Mouse (Mus musculus) midbrain, embryonic 13.5 days (tissue): ENCODE measurements around the gene Olfr318. TPM values are rescaled to one million over a fixed set of nuclear protein-coding genes. Genes with fewer than 3 reads are reported as not detected.
"Not testable (repeated sequence)": the region's sequence is repeated elsewhere in the genome, so short reads cannot be mapped to it uniquely, and the experiment has no call there.

Source experiments
- ATAC-seq: fragments of 200-750 bp; cut with Nextera tagmentation; 2 replicates; pipeline ENCODE4 v1.8.0; 2017; ENCODE audit warnings: mild to moderate bottlenecking, moderate TSS enrichment, moderate library complexity
- H3K27ac ChIP-seq: fragments of 300-500 bp; sonication (generic); 2 replicates; pipeline ENCODE4 v1.5.1; 2015; ENCODE audit warnings: inconsistent platforms, mild to moderate bottlenecking, moderate library complexity
- H3K27me3 ChIP-seq: fragments of 300-500 bp; sonication (generic); 2 replicates; pipeline ENCODE4 v1.6.1; 2015; ENCODE audit warnings: mild to moderate bottlenecking, inconsistent platforms
- H3K36me3 ChIP-seq: fragments of 300-500 bp; sonication (generic); 2 replicates; pipeline ENCODE4 v1.6.1; 2015; ENCODE audit warnings: mild to moderate bottlenecking, inconsistent platforms
- H3K4me1 ChIP-seq: fragments of 300-500 bp; sonication (generic); replicated peaks from 2 replicates; pipeline ENCODE4 v1.6.1; 2015; ENCODE audit warnings: inconsistent platforms
- H3K4me2 ChIP-seq: fragments of 300-500 bp; sonication (generic); replicated peaks from 2 replicates; pipeline ENCODE4 v1.6.1; 2015; ENCODE audit warnings: moderate library complexity, mild to moderate bottlenecking, inconsistent platforms
- H3K4me3 ChIP-seq: fragments of 300-500 bp; sonication (generic); replicated peaks from 2 replicates; pipeline ENCODE4 v1.5.1; 2015; ENCODE audit warnings: mild to moderate bottlenecking, inconsistent platforms
- H3K9ac ChIP-seq: fragments of 300-500 bp; sonication (generic); replicated peaks from 2 replicates; pipeline ENCODE4 v1.6.1; 2015; ENCODE audit warnings: mild to moderate bottlenecking, inconsistent platforms
- H3K9me3 ChIP-seq: fragments of 300-500 bp; sonication (generic); 2 replicates; pipeline ENCODE4 v1.6.1; 2016; ENCODE audit warnings: mild to moderate bottlenecking, inconsistent platforms
- WGBS: fragments of 180-500 bp; shearing (Covaris S2); methylation state at CpG from one replicate; pipeline ENCODE4 v1.1.7; 2015; 5-methylcytosine and 5-hydroxymethylcytosine counted together
- polyA plus RNA-seq: library from polyadenylated mRNA; unstranded; fragments of >200 nt; fragmentation: Nextera tagmentation; extraction: Ambion mirVana; gene quantifications from 2 replicates; pipeline ENCODE4 v1.2.1, GENCODE M21; 2015

Olfr318 gene
- not detected in 2 replicates for polyA plus RNA-seq

DNA sequence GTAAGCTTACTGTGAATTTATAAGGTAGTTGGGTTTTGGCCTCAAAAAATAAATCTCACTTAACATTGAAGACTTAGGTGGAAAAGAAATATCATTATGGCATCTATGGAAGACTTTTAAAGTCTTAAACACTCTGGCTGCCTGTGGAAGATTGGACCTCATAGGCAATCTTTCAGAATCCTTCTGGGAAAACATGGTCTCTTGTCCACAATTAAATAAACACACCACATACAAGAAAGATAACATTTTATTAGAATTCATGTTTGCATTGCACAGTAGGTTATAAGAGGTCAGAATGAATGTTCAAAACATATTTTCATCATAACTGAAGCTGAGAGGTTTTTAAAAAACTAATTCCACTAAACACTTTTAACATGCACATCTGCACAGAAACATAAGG lies at the start of gene Olfr318:
TSS of gene Olfr318 (minus strand) at position 101 of the 400 bp plus-strand sequence.
- ATAC-seq = no peak

GRCm38 (mm10) chr11:58772888-58773287 lies 49.1 kb upstream of the Olfr318 start, which contains the start of gene Olfr315:
Gene Olfr315, plus strand, starts transcription at chr11:58773188.
- H3K4me2 ChIP-seq = no peak within 1 kb of the TSS
- no peak within 1 kb of the TSS for H3K4me3 ChIP-seq
- no peaks in the 10 kb centered on the region for H3K36me3 ChIP-seq
- no peak within 1 kb of the TSS for H3K9ac ChIP-seq
- H3K27ac ChIP-seq = no peak within 1 kb of the TSS
- no peaks in the 10 kb centered on the region for H3K9me3 ChIP-seq
- ATAC-seq = no peak
- H3K27me3 ChIP-seq = no peaks in the 10 kb centered on the region; the same call in 1 of the 2 replicates
- H3K4me1 ChIP-seq = no peaks in the 10 kb centered on the region

More for the DNA sequence above, at the start of gene Olfr318:
- Histone ChIP-seq H3K27me3 (no peaks in the 10 kb centered on the region), H3K36me3 (no peaks in the 10 kb centered on the region), H3K27ac (no peak within 1 kb of the TSS), H3K4me2 (no peak within 1 kb of the TSS), H3K9me3 (no peaks in the 10 kb centered on the region), H3K4me3 (no peak within 1 kb of the TSS), H3K9ac (no peak within 1 kb of the TSS), H3K4me1 (no peaks in the 10 kb centered on the region)

DNA sequence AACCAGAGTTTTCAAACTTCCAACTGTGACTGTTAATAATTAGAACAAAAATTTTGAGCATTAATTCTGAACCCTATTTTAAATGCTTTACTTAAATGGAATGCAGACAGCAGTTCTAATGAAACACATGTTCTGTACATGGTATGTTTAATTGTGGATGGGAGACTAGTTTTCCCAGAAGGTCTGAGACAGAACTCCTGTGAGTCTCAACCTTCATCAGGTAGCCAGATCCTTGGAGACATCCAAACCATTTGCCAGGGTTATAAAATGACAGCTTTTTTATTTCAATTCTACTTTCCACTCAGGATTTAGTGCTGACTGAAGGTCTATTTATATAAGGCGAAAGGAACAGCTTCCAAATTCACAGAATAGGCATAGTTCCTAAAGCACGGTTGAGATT lies 28.6 kb upstream of the Olfr318 start, which contains the start of gene Olfr316:
TSS of gene Olfr316 (plus strand) at position 301 of the 400 bp plus-strand sequence.
- H3K4me2 ChIP-seq = no peak within 1 kb of the TSS
- 88% methylated on average over 2 of the region's 2 CpGs for WGBS
- ATAC-seq = no peak

GRCm38 (mm10) chr11:58751096-58751495 lies 27.3 kb upstream of the Olfr318 start:
- H3K4me3 ChIP-seq, H3K27me3 ChIP-seq, H3K9me3 ChIP-seq, H3K4me2 ChIP-seq, H3K27ac ChIP-seq, H3K9ac ChIP-seq, H3K36me3 ChIP-seq, ATAC-seq, H3K4me1 ChIP-seq: not testable (repeated sequence)
- WGBS = 84% methylated on average over 18 of the region's 18 CpGs

More for the DNA sequence above, 28.6 kb upstream of the Olfr318 start, which contains the start of gene Olfr316:
- Histone ChIP-seq H3K9me3 (no peaks in the 10 kb centered on the region), H3K36me3 (no peaks in the 10 kb centered on the region), H3K4me3 (no peak within 1 kb of the TSS), H3K9ac (no peak within 1 kb of the TSS), H3K4me1 (no peaks in the 10 kb centered on the region), H3K27ac (no peak within 1 kb of the TSS), H3K27me3 (no peaks in the 10 kb centered on the region)

- 80% methylated on average over 4 of the region's 4 CpGs for WGBS
- Histone ChIP-seq H3K9me3 (no peaks in the 10 kb centered on the region), H3K27ac (no peak within 1 kb of the TSS), H3K27me3 (no peaks in the 10 kb centered on the region), H3K4me1 (no peaks in the 10 kb centered on the region), H3K4me3 (no peak within 1 kb of the TSS), H3K9ac (no peak within 1 kb of the TSS), H3K4me2 (no peak within 1 kb of the TSS), H3K36me3 (no peaks in the 10 kb centered on the region)
- ATAC-seq = no peak
Observed at GRCm38 (mm10) chr11:58738792-58739262, 15.0 kb upstream of the Olfr318 start, which contains the start of gene Olfr317. Gene Olfr317, minus strand, starts transcription at chr11:58739212.

DNA sequence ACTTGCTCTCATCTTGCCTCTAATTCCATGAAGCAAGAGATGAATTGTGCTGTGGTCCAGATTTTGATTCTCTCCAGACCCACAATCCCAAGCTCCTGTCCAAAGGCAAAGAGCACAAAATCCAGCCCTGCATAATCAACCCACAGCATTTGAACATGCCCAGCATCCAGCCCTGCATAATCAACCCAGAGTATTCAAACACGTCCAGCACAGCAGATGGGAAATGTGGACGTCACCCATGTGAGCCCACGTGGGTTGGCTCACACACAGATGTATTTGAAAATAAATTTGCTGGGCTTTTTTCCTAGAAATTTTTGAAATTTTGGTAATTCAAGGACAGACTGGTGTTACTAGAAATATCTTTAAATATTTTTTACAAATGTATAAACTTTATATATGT lies 9.6 kb upstream of the Olfr318 start:
- no peaks in the 10 kb centered on the region for H3K36me3 ChIP-seq
- H3K27me3 ChIP-seq = no peaks in the 10 kb centered on the region
- no peak for ATAC-seq
- no peak overlapping the region for H3K4me2 ChIP-seq
- no peak overlapping the region for H3K9ac ChIP-seq
- H3K27ac ChIP-seq = no peak overlapping the region
- WGBS = 59% methylated on average over 3 of the region's 3 CpGs
- H3K4me1 ChIP-seq = no peaks in the 10 kb centered on the region
- no peaks in the 10 kb centered on the region for H3K9me3 ChIP-seq
- no peak overlapping the region for H3K4me3 ChIP-seq

DNA sequence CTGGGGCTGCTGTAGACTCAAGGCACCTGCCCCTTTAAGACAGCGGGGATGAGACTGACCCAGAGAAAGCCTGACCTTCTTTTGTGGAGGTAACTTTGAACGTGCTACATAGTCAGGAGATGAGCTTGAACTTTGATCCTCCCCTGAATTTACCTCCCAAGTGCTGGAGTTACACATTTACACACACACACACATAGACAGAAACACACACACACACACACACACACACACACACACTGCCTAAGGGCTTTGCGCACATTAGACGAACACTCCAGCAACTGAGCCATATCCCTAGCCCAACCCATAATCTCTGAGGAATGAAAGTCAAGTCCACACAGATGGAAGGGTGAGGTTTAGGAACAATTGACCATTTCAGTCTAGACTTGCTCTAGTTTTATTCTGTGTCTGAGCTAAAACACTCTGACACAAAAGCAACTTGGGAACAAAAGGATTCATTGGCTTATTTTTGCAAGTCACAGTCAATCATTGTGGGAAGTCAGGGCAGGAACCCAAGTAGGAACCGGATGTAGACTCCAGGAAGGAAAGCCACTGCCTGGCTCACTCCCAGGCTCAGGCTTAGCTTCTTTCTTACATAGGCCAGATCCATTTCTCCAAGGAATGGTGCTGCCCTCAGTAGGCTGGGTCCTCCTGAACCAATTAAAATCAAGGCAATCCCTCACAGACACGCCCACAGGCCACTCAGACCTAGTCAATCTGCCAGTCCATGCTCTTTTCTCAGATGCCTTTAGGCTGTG lies 4.3 kb upstream of the Olfr318 start:
- H3K4me2 ChIP-seq, H3K9me3 ChIP-seq, H3K4me1 ChIP-seq, H3K36me3 ChIP-seq, H3K27me3 ChIP-seq, H3K4me3 ChIP-seq, ATAC-seq, H3K27ac ChIP-seq, H3K9ac ChIP-seq: not testable (repeated sequence)
- 74% methylated on average over 6 of the region's 6 CpGs for WGBS

DNA sequence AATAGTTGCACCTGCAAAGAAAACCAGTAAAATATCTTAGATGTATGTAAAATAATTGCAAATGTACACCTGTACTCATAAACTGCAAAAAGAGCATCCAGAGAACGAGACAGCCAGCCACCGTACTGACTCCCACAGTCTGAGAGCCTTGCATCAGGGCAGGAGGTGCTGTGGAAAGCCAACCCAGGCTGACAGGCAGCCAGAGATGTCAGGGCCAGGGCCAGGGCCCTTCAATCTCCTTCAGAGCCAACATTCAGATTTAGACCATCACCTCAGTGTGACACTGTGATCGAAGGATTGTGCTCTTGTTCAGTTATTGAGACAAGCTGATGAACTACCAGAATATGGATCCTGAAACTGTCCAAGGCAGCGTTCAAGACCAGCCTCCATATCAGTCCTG lies 4.1 kb downstream of the Olfr318 start:
- Histone ChIP-seq H3K9me3 (no peaks in the 10 kb centered on the region), H3K27me3 (no peaks in the 10 kb centered on the region), H3K4me1 (no peaks in the 10 kb centered on the region), H3K27ac (no peak overlapping the region), H3K9ac (no peak overlapping the region), H3K36me3 (no peaks in the 10 kb centered on the region), H3K4me2 (no peak overlapping the region), H3K4me3 (no peak overlapping the region)
- 89% methylated on average over 4 of the region's 4 CpGs for WGBS
- no peak for ATAC-seq

- ATAC-seq, H3K27ac ChIP-seq, H3K9me3 ChIP-seq, H3K4me1 ChIP-seq, H3K36me3 ChIP-seq, H3K27me3 ChIP-seq, H3K4me3 ChIP-seq, H3K4me2 ChIP-seq, H3K9ac ChIP-seq: not testable (repeated sequence)
- 92% methylated on average over 7 of the region's 7 CpGs for WGBS
Observed at GRCm38 (mm10) chr11:58717723-58718122, 6.1 kb downstream of the Olfr318 start.

DNA sequence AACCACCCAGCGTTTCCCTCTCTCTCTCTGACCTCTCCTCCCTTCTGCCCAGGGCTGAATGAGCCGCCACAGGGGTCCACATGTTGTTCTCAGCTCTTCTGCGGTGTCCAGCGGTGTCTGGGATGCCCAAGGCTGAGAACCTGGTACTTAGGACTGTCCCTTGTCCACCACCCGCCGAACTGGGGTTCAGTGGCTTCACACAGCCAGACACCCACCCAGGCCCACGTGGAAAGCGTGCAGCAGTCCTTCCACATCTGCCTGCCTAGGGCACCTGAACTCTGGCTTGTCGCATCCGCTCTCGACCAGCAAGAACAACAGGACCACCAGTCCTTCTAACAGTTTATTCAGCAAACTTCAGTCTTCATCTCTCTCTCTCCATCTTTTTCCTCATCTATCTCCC lies 14.7 kb downstream of the Olfr318 start:
- no peaks in the 10 kb centered on the region for H3K27me3 ChIP-seq
- no peak overlapping the region for H3K27ac ChIP-seq
- 77% methylated on average over 11 of the region's 11 CpGs for WGBS

GRCm38 (mm10) chr11:58698862-58699261 lies 25.0 kb downstream of the Olfr318 start, which contains the start of gene Olfr319:
Gene Olfr319, plus strand, starts transcription at chr11:58699162.
- no peaks in the 10 kb centered on the region for H3K36me3 ChIP-seq
- no peak within 1 kb of the TSS for H3K27ac ChIP-seq
- H3K9ac ChIP-seq = no peak within 1 kb of the TSS
- H3K4me1 ChIP-seq = no peaks in the 10 kb centered on the region
- H3K27me3 ChIP-seq = no peaks in the 10 kb centered on the region
- peaks cover 9% of the 10 kb centered on the region for H3K9me3 ChIP-seq
- H3K4me3 ChIP-seq = no peak within 1 kb of the TSS
- no peak for ATAC-seq
- H3K4me2 ChIP-seq = no peak within 1 kb of the TSS
- 85% methylated on average over 3 of the region's 3 CpGs for WGBS

More for the DNA sequence above, 14.7 kb downstream of the Olfr318 start:
- Histone ChIP-seq H3K36me3 (no peaks in the 10 kb centered on the region), H3K9me3 (no peaks in the 10 kb centered on the region), H3K4me2 (no peak overlapping the region), H3K4me3 (no peak overlapping the region), H3K9ac (no peak overlapping the region), H3K4me1 (no peaks in the 10 kb centered on the region)
- no peak for ATAC-seq

DNA sequence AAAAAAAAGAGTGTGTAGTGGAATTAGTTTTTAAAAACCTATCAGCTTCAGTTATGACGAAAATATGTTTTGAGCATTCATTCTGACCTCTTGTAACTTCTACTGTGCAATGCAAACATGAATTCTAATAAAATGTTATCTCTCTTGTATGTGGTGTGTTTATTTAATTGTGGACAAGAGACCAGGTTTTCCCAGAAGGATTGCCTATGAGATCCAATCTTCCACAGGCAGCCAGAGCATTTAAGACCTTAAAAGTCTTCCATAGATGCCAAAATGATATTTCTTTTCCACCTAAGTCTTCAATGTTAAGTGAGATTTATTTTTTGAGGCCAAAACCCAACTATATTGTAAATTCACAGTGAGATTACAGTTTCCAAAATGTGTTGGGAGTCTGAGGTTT lies 43.0 kb downstream of the Olfr318 start, which contains the start of gene Olfr320:
TSS of gene Olfr320 (plus strand) at position 301 of the 400 bp plus-strand sequence.
- no peaks in the 10 kb centered on the region for H3K9me3 ChIP-seq
- H3K27ac ChIP-seq = no peak within 1 kb of the TSS
- H3K9ac ChIP-seq = no peak within 1 kb of the TSS
- H3K4me3 ChIP-seq = no peak within 1 kb of the TSS
- H3K4me2 ChIP-seq = no peak within 1 kb of the TSS
- ATAC-seq = no peak
- no peaks in the 10 kb centered on the region for H3K36me3 ChIP-seq
- WGBS = 88% methylated on average over 1 of the region's 1 CpGs
- no peaks in the 10 kb centered on the region for H3K4me1 ChIP-seq
- no peaks in the 10 kb centered on the region for H3K27me3 ChIP-seq
